Mouse (Mus musculus) stomach, embryonic 15.5 days (tissue): ENCODE data around the gene Large1. TPM values are rescaled to one million over a fixed set of nuclear protein-coding genes. Genes with fewer than 3 reads are reported as not detected.

Experiments
- ATAC-seq: fragments of 200-750 bp; cut with Nextera tagmentation; 2 replicates; pipeline ENCODE4 v1.8.0; 2017; ENCODE audit warnings: low read depth, moderate number of reproducible peaks, moderate TSS enrichment; ENCODE audit not compliant: insufficient read depth, low FRiP score
- H3K27ac ChIP-seq: fragments of 300-500 bp; sonication (generic); 2 replicates; pipeline ENCODE4 v1.5.1; 2015; ENCODE audit warnings: mild to moderate bottlenecking, inconsistent platforms
- H3K27me3 ChIP-seq: fragments of 300-500 bp; sonication (generic); replicated peaks from 2 replicates; pipeline ENCODE4 v1.6.1; 2015; ENCODE audit warnings: inconsistent platforms
- H3K36me3 ChIP-seq: fragments of 300-500 bp; sonication (generic); 2 replicates; pipeline ENCODE4 v1.6.1; 2015; ENCODE audit warnings: inconsistent platforms
- H3K4me1 ChIP-seq: fragments of 300-500 bp; sonication (generic); 2 replicates; pipeline ENCODE4 v1.6.1; 2015; ENCODE audit warnings: inconsistent platforms
- H3K4me2 ChIP-seq: fragments of 300-500 bp; sonication (generic); 2 replicates; pipeline ENCODE4 v1.6.1; 2015; ENCODE audit warnings: mild to moderate bottlenecking, inconsistent platforms
- H3K4me3 ChIP-seq: fragments of 300-500 bp; sonication (generic); replicated peaks from 2 replicates; pipeline ENCODE4 v1.5.1; 2015; ENCODE audit warnings: inconsistent platforms
- H3K9ac ChIP-seq: fragments of 300-500 bp; sonication (generic); 2 replicates; pipeline ENCODE4 v1.6.1; 2015; ENCODE audit warnings: inconsistent platforms
- H3K9me3 ChIP-seq: fragments of 300-500 bp; sonication (generic); 2 replicates; pipeline ENCODE4 v1.6.1; 2016; ENCODE audit warnings: inconsistent platforms
- WGBS: fragments of 180-500 bp; shearing (Covaris S2); methylation state at CpG from one replicate; pipeline ENCODE4 v1.1.7; 2015; 5-methylcytosine and 5-hydroxymethylcytosine counted together
- polyA plus RNA-seq: library from polyadenylated mRNA; unstranded; fragments of >200 nt; fragmentation: Nextera tagmentation; extraction: Ambion mirVana; gene quantifications from 2 replicates; pipeline ENCODE4 v1.2.1, GENCODE M21; 2015

Large1 gene
- polyA plus RNA-seq, 1 experiment from 2014 or later, result 6.3 TPM

GRCm38 (mm10) chr8:73226841-73227240 is 126.5 kb downstream of the Large1 start:
- 85% methylated on average over 3 of the region's 3 CpGs for WGBS
- no peaks in the 10 kb centered on the region for H3K4me1 ChIP-seq
- H3K4me2 ChIP-seq, result no peak overlapping the region
- no peaks in the 10 kb centered on the region for H3K9me3 ChIP-seq
- no peak overlapping the region for H3K27ac ChIP-seq
- no peak for ATAC-seq
- H3K4me3 ChIP-seq, result no peak overlapping the region
- no peak overlapping the region for H3K9ac ChIP-seq
- no peaks in the 10 kb centered on the region for H3K36me3 ChIP-seq
- no peaks in the 10 kb centered on the region for H3K27me3 ChIP-seq

- 57% methylated on average over 2 of the region's 2 CpGs for WGBS
- H3K4me2 ChIP-seq, result no peak overlapping the region
- no peak overlapping the region for H3K27ac ChIP-seq
- H3K9me3 ChIP-seq, result no peaks in the 10 kb centered on the region
- no peaks in the 10 kb centered on the region for H3K27me3 ChIP-seq
- no peaks in the 10 kb centered on the region for H3K4me1 ChIP-seq
- no peak overlapping the region for H3K9ac ChIP-seq
- no peak for ATAC-seq
- H3K36me3 ChIP-seq, result no peaks in the 10 kb centered on the region
- H3K4me3 ChIP-seq, result no peak overlapping the region
These were observed 127.7 kb downstream of the Large1 start for GRCm38 (mm10) chr8:73225654-73226053.

GRCm38 (mm10) chr8:73219178-73219811 is 134.0 kb downstream of the Large1 start:
- no peak for ATAC-seq
- Histone ChIP-seq H3K4me2 (no peak overlapping the region), H3K4me1 (no peaks in the 10 kb centered on the region), H3K9me3 (no peaks in the 10 kb centered on the region), H3K36me3 (no peaks in the 10 kb centered on the region), H3K27ac (no peak overlapping the region), H3K4me3 (no peak overlapping the region), H3K9ac (no peak overlapping the region), H3K27me3 (no peaks in the 10 kb centered on the region)
- 69% methylated on average over 6 of the region's 6 CpGs for WGBS

- H3K4me3 ChIP-seq, result no peak overlapping the region
- no peaks in the 10 kb centered on the region for H3K36me3 ChIP-seq
- no peak overlapping the region for H3K9ac ChIP-seq
- H3K9me3 ChIP-seq, result no peaks in the 10 kb centered on the region
- H3K27ac ChIP-seq, result no peak overlapping the region
- no peaks in the 10 kb centered on the region for H3K4me1 ChIP-seq
- H3K4me2 ChIP-seq, result no peak overlapping the region
- H3K27me3 ChIP-seq, result no peaks in the 10 kb centered on the region
- ATAC-seq, result no peak
These were observed 146.5 kb downstream of the Large1 start for GRCm38 (mm10) chr8:73206831-73207230.

GRCm38 (mm10) chr8:73201854-73202253 is 151.5 kb downstream of the Large1 start:
- no peak for ATAC-seq
- no peak overlapping the region for H3K4me3 ChIP-seq
- no peaks in the 10 kb centered on the region for H3K4me1 ChIP-seq
- no peaks in the 10 kb centered on the region for H3K9me3 ChIP-seq
- H3K36me3 ChIP-seq, result no peaks in the 10 kb centered on the region
- no peak overlapping the region for H3K9ac ChIP-seq
- H3K4me2 ChIP-seq, result no peak overlapping the region
- H3K27me3 ChIP-seq, result no peaks in the 10 kb centered on the region
- no peak overlapping the region for H3K27ac ChIP-seq
- WGBS, result 76% methylated on average over 2 of the region's 2 CpGs

- Histone ChIP-seq H3K27ac (no peak overlapping the region), H3K4me2 (no peak overlapping the region), H3K9ac (no peak overlapping the region), H3K4me3 (no peak overlapping the region), H3K9me3 (no peaks in the 10 kb centered on the region), H3K4me1 (no peaks in the 10 kb centered on the region), H3K27me3 (no peaks in the 10 kb centered on the region), H3K36me3 (no peaks in the 10 kb centered on the region)
- no peak for ATAC-seq
- WGBS, result 90% methylated on average over 1 of the region's 1 CpGs
These were observed 155.6 kb downstream of the Large1 start for GRCm38 (mm10) chr8:73197714-73198113.

- Histone ChIP-seq H3K9ac (no peak overlapping the region), H3K27ac (no peak overlapping the region), H3K9me3 (no peaks in the 10 kb centered on the region), H3K36me3 (no peaks in the 10 kb centered on the region), H3K4me3 (no peak overlapping the region), H3K4me2 (no peak overlapping the region), H3K27me3 (no peaks in the 10 kb centered on the region), H3K4me1 (no peaks in the 10 kb centered on the region)
- WGBS, result 84% methylated on average over 1 of the region's 1 CpGs
- no peak for ATAC-seq
These were observed 164.7 kb downstream of the Large1 start for GRCm38 (mm10) chr8:73188684-73189083.

- WGBS, result 81% methylated on average over 1 of the region's 1 CpGs
- H3K27ac ChIP-seq, result no peak overlapping the region
- no peak overlapping the region for H3K9ac ChIP-seq
- ATAC-seq, result no peak
- no peaks in the 10 kb centered on the region for H3K9me3 ChIP-seq
- H3K4me1 ChIP-seq, result no peaks in the 10 kb centered on the region
- H3K4me3 ChIP-seq, result no peak overlapping the region
- no peaks in the 10 kb centered on the region for H3K36me3 ChIP-seq
- no peaks in the 10 kb centered on the region for H3K27me3 ChIP-seq
- H3K4me2 ChIP-seq, result no peak overlapping the region
These were observed 166.0 kb downstream of the Large1 start for GRCm38 (mm10) chr8:73187381-73187780.

- no peak for ATAC-seq
- WGBS, result 61% methylated on average over 1 of the region's 1 CpGs
- H3K27ac ChIP-seq, result no peak overlapping the region
These were observed 174.9 kb downstream of the Large1 start for GRCm38 (mm10) chr8:73178434-73178833.

GRCm38 (mm10) chr8:73172661-73173060 is 180.7 kb downstream of the Large1 start:
- H3K4me3 ChIP-seq, result no peak overlapping the region
- no peak overlapping the region for H3K27ac ChIP-seq
- no peaks in the 10 kb centered on the region for H3K27me3 ChIP-seq
- no peak overlapping the region for H3K4me2 ChIP-seq
- no peaks in the 10 kb centered on the region for H3K9me3 ChIP-seq
- no peaks in the 10 kb centered on the region for H3K4me1 ChIP-seq
- no peak for ATAC-seq
- no peaks in the 10 kb centered on the region for H3K36me3 ChIP-seq
- H3K9ac ChIP-seq, result no peak overlapping the region

More at GRCm38 (mm10) chr8:73178434-73178833, 174.9 kb downstream of the Large1 start:
- no peak overlapping the region for H3K4me2 ChIP-seq
- H3K4me3 ChIP-seq, result no peak overlapping the region
- H3K4me1 ChIP-seq, result no peaks in the 10 kb centered on the region
- no peaks in the 10 kb centered on the region for H3K36me3 ChIP-seq
- H3K9me3 ChIP-seq, result no peaks in the 10 kb centered on the region
- no peaks in the 10 kb centered on the region for H3K27me3 ChIP-seq
- no peak overlapping the region for H3K9ac ChIP-seq

GRCm38 (mm10) chr8:73161994-73162393 is 191.3 kb downstream of the Large1 start:
- H3K9me3 ChIP-seq, result no peaks in the 10 kb centered on the region
- no peaks in the 10 kb centered on the region for H3K27me3 ChIP-seq
- no peaks in the 10 kb centered on the region for H3K4me1 ChIP-seq
- H3K27ac ChIP-seq, result no peak overlapping the region
- WGBS, result 56% methylated on average over 3 of the region's 3 CpGs
- no peaks in the 10 kb centered on the region for H3K36me3 ChIP-seq
- H3K9ac ChIP-seq, result no peak overlapping the region
- no peak overlapping the region for H3K4me3 ChIP-seq
- H3K4me2 ChIP-seq, result no peak overlapping the region
- no peak for ATAC-seq

GRCm38 (mm10) chr8:73161564-73161963 is 191.8 kb downstream of the Large1 start:
- 56% methylated on average over 1 of the region's 1 CpGs for WGBS
- H3K36me3 ChIP-seq, result no peaks in the 10 kb centered on the region
- no peak overlapping the region for H3K9ac ChIP-seq
- H3K4me2 ChIP-seq, result no peak overlapping the region
- H3K27me3 ChIP-seq, result no peaks in the 10 kb centered on the region
- no peaks in the 10 kb centered on the region for H3K9me3 ChIP-seq
- H3K4me3 ChIP-seq, result no peak overlapping the region
- no peaks in the 10 kb centered on the region for H3K4me1 ChIP-seq
- no peak for ATAC-seq
- H3K27ac ChIP-seq, result no peak overlapping the region

GRCm38 (mm10) chr8:73160945-73161344 is 192.4 kb downstream of the Large1 start:
- no peak overlapping the region for H3K4me2 ChIP-seq
- H3K27ac ChIP-seq, result no peak overlapping the region
- no peaks in the 10 kb centered on the region for H3K36me3 ChIP-seq
- H3K4me3 ChIP-seq, result no peak overlapping the region
- no peaks in the 10 kb centered on the region for H3K4me1 ChIP-seq
- H3K27me3 ChIP-seq, result no peaks in the 10 kb centered on the region
- ATAC-seq, result no peak
- H3K9ac ChIP-seq, result no peak overlapping the region
- WGBS, result 62% methylated on average over 2 of the region's 2 CpGs
- no peaks in the 10 kb centered on the region for H3K9me3 ChIP-seq
